27 mouse cellular contexts compared by ENCODE assay signal in the genomic region with DNA sequence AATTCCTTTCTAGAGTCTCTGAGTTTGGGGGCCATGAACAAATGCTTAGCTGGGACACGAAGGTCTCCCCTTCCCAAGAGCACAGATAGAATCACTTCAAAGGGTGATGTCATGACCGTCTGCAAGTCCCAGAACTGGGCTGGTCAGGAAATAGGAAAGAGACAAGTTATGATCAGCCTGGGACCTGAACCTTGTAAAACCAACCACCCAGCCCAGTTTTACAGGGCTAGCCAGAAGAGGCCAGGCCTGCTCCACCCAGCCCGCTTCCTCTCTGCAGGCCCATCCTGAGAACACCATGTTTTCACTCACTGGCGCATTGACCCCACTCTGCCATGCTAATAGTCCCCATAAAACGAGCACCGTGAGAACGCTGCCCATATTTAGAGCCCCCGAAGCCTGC. TPM values are rescaled to one million over a fixed set of nuclear protein-coding genes. Genes with fewer than 3 reads are reported as not detected.
DNase-seq lines count a peak whose midpoint lies in the region; ATAC-seq and TF ChIP-seq lines count a peak whose summit lies in the region.
"Had no signal": no experiment of that assay in that cellular context is flagged by ENCODE, and none has a peak within 500 bp of the region (broad histone marks: within the 10 kb centered on the region; RNA-seq: fewer than 3 reads in every experiment).

No protein-coding gene starts in this region.

- no peaks in the 10 kb centered on the region for H3K79me2 ChIP-seq in heart, adult 2 months (replicated peaks; ENCODE audit: control insufficient read depth, insufficient read depth, low read length)

- WGBS in heart, adult 2 months = 54% methylated on average over 8 of the region's 8 CpGs
- WGBS in limb, embryonic 13.5 days = 34% methylated on average over 8 of the region's 8 CpGs

- intact Hi-C loops in heart, adult 2 months (cut with DNase I) = loop anchor here (5.0 kb wide), 1 partner anchor 50 kb away; no protein-coding TSS in a partner anchor
- intact Hi-C loops in heart, postnatal 10 days (cut with DNase I) = no loop called here

- no peak for TF ChIP-seq EP300 in heart, adult 2 months (IDR thresholded peaks at IDR 0.05; ENCODE audit: insufficient read depth, low read depth, low read length)

- H3K9ac ChIP-seq in heart, adult 2 months (ENCODE audit: low read depth, low read length) = no peak overlapping the region
- H3K9ac ChIP-seq in limb, embryonic 13.5 days = no peak overlapping the region
- H3K9ac ChIP-seq: forebrain, embryonic 15.5 days; hindbrain, embryonic 12.5 days; liver, embryonic 15.5 days; neural tube, embryonic 12.5 days had no signal

- H3K9me3 ChIP-seq in limb, embryonic 13.5 days = no peaks in the 10 kb centered on the region
- H3K9me3 ChIP-seq: embryonic facial prominence, embryonic 10.5 days; forebrain, embryonic 15.5 days; hindbrain, embryonic 12.5 days; liver, embryonic 15.5 days; neural tube, embryonic 12.5 days had no signal

- ATAC-seq in limb, embryonic 13.5 days (ENCODE audit: low FRiP score, low read depth) = no peak
- ATAC-seq: forebrain, embryonic 15.5 days; Patski had no signal

- DNase-seq in heart, adult 2 months = no peak
- no peak for DNase-seq in heart, postnatal 10 days
- peak; percentile 65 for DNase-seq in urinary bladder, postnatal 14 days (ENCODE audit: low spot score)
- no peak for DNase-seq in urinary bladder, postnatal 10 days (ENCODE audit: low spot score)
- no peak for DNase-seq in cerebellum, adult 9-10 months
- no peak for DNase-seq in kidney, postnatal 25 days
- DNase-seq in thymus, adult 18-20 months = no peak
- DNase-seq: adrenal gland, postnatal 36 days; cerebellum, postnatal 10 days; heart, postnatal 14 days; kidney, adult 2 months; kidney, postnatal 10 days; layer of hippocampus, postnatal 36 days; liver; midbrain, embryonic 14.5 days; right cerebral cortex, postnatal 25 days; thymus, postnatal 25 days had no signal

- H3K36me3 ChIP-seq in heart, adult 2 months (ENCODE audit: control insufficient read depth, insufficient read depth, low read length) = no peaks in the 10 kb centered on the region
- H3K36me3 ChIP-seq in limb, embryonic 13.5 days = peaks cover 16% of the 10 kb centered on the region
- H3K36me3 ChIP-seq: embryonic facial prominence, embryonic 10.5 days; G1E; liver, embryonic 15.5 days had no signal

- peaks cover 5% of the 10 kb centered on the region for H3K4me1 ChIP-seq in heart, adult 2 months (ENCODE audit: control insufficient read depth, insufficient read depth, low read length)
- H3K4me1 ChIP-seq in limb, embryonic 13.5 days = peaks cover 43% of the 10 kb centered on the region

- no peak overlapping the region for H3K4me3 ChIP-seq in heart, adult 2 months
- no peak overlapping the region for H3K4me3 ChIP-seq in limb, embryonic 13.5 days
- H3K4me3 ChIP-seq: embryonic facial prominence, embryonic 10.5 days; forebrain, embryonic 15.5 days; hindbrain, embryonic 12.5 days; layer of hippocampus, adult 2 months; liver, embryonic 15.5 days; neural tube, embryonic 12.5 days had no signal

- TF ChIP-seq CTCF in heart, adult 2 months (IDR thresholded peaks at IDR 0.05) = no peak

- H3K27me3 ChIP-seq in heart, adult 2 months (ENCODE audit: control insufficient read depth, insufficient read depth, low read length) = no peaks in the 10 kb centered on the region
- H3K27me3 ChIP-seq in limb, embryonic 13.5 days = no peaks in the 10 kb centered on the region
- H3K27me3 ChIP-seq: forebrain, embryonic 15.5 days; hindbrain, embryonic 12.5 days; liver, embryonic 15.5 days; neural tube, embryonic 12.5 days; Patski had no signal

- peak overlapping the region; percentile 17 for H3K27ac ChIP-seq in heart, adult 2 months
- peak overlapping the region; percentile 22; the same call in 1 of the 2 replicates for H3K27ac ChIP-seq in limb, embryonic 13.5 days
- H3K27ac ChIP-seq: embryonic facial prominence, embryonic 10.5 days; forebrain, embryonic 15.5 days; hindbrain, embryonic 12.5 days; layer of hippocampus, adult 2 months; liver, embryonic 15.5 days; neural tube, embryonic 12.5 days had no signal

- no peak overlapping the region for H3K4me2 ChIP-seq in limb, embryonic 13.5 days (replicated peaks)
- H3K4me2 ChIP-seq: forebrain, embryonic 15.5 days; hindbrain, embryonic 12.5 days; liver, embryonic 15.5 days; neural tube, embryonic 12.5 days had no signal

- no peak for TF ChIP-seq POLR2A in heart, adult 2 months (IDR thresholded peaks at IDR 0.05; ENCODE audit: insufficient read depth, low read depth, low read length)

RNA-seq across cellular contexts. Expression of a gene that starts 56.5 kb away (rescaled TPM):
- total RNA-seq in heart, adult 2 months (2021) = 1 to 10 TPM; 3.2 to 4.0 TPM
- 10.4 and 12.1 TPM in 2 replicates for polyA plus RNA-seq in heart, adult 2 months (2012; rRNA removed)
- 1 to 10 TPM; 6.8 to 9.2 TPM for total RNA-seq in heart, postnatal 10 days (2021)
- polyA plus RNA-seq in limb, embryonic 13.5 days (2015; fragmentation: Nextera tagmentation; extraction: Ambion mirVana) = 32.2 and 32.5 TPM in 2 replicates
- total RNA-seq: CH12.LX had no signal
- polyA plus RNA-seq: G1E, Patski had no signal
